Mouse (Mus musculus) left cerebral cortex, adult 9 months (tissue): ENCODE data around the gene Tmem82.
"Not testable (repeated sequence)": the region's sequence is repeated elsewhere in the genome, so short reads cannot be mapped to it uniquely, and the experiment has no call there.

ENCODE experiments used
- DNase-seq, 2 experiments: peaks; one replicate each; pipeline ENCODE4 v3.0.0; 2022; ENCODE audit warnings: low spot score in 2 of 2

The Tmem82 gene

DNA sequence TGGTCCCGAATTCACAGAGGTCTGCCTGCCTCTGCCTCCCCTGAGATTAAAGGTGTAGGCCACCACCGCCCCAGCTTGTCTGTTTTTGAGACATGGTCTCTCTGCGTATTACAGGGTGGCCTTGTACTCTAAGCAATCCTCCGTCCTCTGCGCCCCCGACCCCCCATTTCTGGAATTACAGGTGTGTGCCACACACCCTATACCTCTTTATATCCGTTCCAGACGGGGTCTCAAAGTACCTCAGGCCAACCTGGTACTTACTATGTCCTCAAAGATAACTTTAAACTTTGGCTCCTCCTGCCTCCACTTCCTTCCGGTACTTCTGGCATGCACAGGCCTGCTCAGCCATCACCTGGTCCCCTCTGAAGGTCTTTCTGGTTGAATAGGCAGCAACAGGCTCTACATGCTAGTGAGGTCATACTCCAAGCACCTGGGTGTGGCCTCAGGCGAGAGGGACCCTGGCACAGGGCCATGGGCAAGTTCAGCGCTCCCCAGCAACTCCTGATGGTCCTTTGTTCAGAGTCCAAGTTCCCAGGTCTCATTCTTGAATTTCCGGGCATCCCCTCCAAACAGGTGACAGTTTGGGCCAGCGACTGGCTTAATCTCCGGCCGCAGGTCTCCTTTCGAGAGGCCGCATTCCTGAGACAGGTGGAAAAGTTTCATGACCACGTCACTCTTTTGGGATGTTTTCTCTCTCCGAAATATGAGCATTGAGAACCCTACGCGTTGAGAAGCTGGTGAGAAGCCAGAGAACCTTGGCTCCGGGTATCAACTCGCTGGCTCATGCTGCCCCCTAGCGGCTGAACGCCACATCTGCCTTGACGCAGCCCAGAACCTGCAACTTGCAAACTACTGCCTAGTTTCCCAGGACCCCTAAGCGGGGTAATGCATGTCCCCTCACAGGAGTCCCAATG, 43.4 kb downstream of the Tmem82 start:
- DNase-seq, result peak in 1 of 2 experiments; percentile 75

- no peak for DNase-seq
Measured at GRCm38 (mm10) chr4:141573359-141573966, 45.0 kb downstream of the Tmem82 start.

DNA sequence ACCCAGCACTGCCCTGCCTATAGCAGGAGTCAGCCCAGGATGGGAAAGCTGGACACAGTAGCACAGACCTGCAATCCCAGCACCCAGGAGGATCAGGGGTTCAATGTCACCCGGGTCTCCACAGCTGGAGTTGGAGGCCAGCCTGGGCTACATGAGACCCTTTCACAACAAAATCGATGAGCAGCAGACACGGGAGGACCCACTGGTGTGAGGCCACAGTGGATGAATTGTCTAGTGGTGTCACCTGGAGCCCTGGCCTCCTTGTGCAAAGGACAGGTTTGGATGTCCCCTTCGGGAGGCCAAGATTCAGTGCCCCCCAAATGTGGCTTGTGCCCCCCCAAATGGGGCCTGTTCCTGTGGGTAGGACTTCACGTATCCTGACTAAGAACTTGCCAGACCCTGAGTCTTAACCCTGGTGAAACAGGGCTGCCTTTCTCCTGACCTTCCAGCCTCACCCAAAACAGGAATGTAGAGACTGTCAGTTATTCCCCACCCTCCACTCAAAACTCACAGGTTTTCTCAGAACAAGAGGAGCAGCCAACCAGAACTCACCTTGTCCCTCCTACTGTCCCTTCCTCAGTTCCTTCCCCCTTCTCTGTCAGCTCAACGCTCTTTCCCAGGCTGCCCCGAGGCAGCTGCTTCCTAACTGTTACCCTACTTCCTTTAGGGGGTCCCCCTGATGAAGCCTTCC, 45.6 kb downstream of the Tmem82 start:
- DNase-seq, result no peak

GRCm38 (mm10) chr4:141571934-141572333, 46.5 kb downstream of the Tmem82 start:
- no peak for DNase-seq

DNA sequence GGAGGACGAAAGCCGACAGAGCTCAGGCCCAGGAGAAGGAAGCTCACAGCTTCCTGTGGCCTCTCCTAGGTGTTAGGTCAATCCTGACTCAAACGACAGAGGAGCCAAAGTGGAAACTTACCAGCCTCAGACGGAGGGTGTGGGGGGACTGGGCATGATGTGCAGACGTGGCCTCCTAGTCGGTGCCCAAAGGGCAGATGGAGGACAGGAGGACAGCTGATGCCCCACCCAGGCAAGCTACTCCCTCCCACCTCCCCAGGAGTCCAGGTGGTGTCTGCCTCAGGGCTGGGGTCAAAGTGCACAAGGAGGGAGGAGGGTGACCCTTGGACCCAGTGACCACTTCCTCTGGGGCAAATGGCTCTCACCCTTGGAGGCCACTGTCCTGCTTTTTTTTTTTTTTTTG, 47.1 kb downstream of the Tmem82 start:
- DNase-seq, result no peak

GRCm38 (mm10) chr4:141570821-141571220, 47.6 kb downstream of the Tmem82 start:
- no peak for DNase-seq

GRCm38 (mm10) chr4:141570004-141570403, 48.4 kb downstream of the Tmem82 start:
- DNase-seq, result no peak

DNA sequence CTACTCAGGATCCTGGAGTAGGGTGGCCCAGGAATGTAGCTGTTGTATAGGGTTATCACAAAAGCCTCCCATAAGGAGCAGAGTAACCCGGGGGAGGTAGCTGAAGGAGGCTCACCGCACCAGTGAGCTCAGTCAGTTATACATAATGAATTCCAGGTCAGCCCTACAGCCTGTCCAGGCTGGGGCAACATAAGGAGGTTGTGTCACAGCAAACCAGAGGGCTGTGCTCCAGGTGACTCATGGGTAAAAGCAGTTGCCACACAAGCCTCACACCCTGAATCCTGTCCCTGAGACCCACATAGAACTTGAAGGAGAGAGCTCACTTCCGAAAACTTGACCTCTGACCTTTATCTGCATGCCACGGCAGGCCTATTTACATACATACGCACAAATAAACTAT, 49.5 kb downstream of the Tmem82 start:
- no peak for DNase-seq

GRCm38 (mm10) chr4:141567174-141567573, 51.3 kb downstream of the Tmem82 start:
- not testable (repeated sequence) for DNase-seq

GRCm38 (mm10) chr4:141566187-141566586, 52.2 kb downstream of the Tmem82 start:
- DNase-seq, result no peak

DNA sequence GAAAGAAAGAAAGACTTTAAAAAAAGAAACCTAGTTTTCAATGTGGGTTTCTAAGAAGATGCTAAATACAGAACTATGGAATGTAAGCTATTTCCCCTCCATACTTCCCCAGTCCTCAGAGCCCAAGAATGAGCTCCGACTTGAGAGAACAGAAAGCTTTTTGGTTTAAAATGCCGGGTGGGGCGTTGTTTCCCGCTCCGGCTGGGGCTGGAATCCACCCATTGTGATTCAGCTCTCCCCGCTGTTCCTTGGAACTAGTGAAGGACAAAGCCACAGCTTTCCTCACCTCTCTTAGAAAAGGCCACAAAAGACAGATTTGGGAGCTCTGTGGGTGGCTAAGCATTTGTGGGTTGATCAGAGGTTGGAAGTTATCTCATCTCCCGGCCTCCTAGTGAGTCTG, 53.1 kb downstream of the Tmem82 start:
- no peak for DNase-seq

DNA sequence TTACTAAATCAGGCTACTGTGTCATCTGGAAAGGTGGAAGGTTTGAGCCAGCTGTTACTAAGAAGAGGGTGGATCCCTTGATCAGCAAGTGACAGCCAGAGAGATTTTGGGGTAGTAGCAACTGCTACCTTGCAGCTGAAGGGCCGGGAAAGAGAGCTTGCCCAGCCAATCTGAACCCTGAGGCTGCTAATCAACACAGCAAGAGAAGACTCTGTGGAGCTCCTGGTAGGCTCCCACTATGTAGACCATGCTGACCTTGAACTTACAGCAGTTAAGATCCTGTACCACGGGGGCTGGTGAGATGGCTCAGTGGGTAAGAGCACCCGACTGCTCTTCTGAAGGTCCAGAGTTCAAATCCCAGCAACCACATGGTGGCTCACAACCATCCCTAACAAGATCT, 53.8 kb downstream of the Tmem82 start:
- DNase-seq, result no peak

- no peak for DNase-seq
Measured at GRCm38 (mm10) chr4:141564209-141564608, 54.2 kb downstream of the Tmem82 start.
